Mouse (Mus musculus) cerebellum, adult 11-12 months (tissue): Measurements from ENCODE around the gene Lalba.
"Not testable (repeated sequence)": the region's sequence is repeated elsewhere in the genome, so short reads cannot be mapped to it uniquely, and the experiment has no call there.

Experiments used
- DNase-seq: peaks from one replicate; pipeline ENCODE4 v3.0.0; 2022

Lalba gene

GRCm38 (mm10) chr15:98491332-98491731 lies 8.8 kb upstream of the Lalba start:
- DNase-seq: no peak

- DNase-seq: no peak
These were observed 4.0 kb upstream of the Lalba start for GRCm38 (mm10) chr15:98486433-98487021.

GRCm38 (mm10) chr15:98483907-98484886 lies 1.7 kb upstream of the Lalba start:
- DNase-seq: no peak

GRCm38 (mm10) chr15:98479568-98480102 lies 2.9 kb downstream of the Lalba start:
- DNase-seq: no peak

GRCm38 (mm10) chr15:98476281-98476680 lies 6.2 kb downstream of the Lalba start:
- DNase-seq: no peak

GRCm38 (mm10) chr15:98475382-98475781 lies 7.1 kb downstream of the Lalba start:
- peak; percentile 8 for DNase-seq

- DNase-seq: no peak
These were observed 7.6 kb downstream of the Lalba start for GRCm38 (mm10) chr15:98474958-98475357.

- DNase-seq: no peak
These were observed 11.0 kb downstream of the Lalba start for GRCm38 (mm10) chr15:98471539-98471938.

GRCm38 (mm10) chr15:98469596-98469995 lies 12.9 kb downstream of the Lalba start, which contains the start of gene OR5BS1P:
OR5BS1P (plus strand) TSS chr15:98469896.
- no peak for DNase-seq

- DNase-seq: no peak
These were observed 30.2 kb downstream of the Lalba start, which contains the start of gene Olfr281 for GRCm38 (mm10) chr15:98452288-98452687. Olfr281 (plus strand) TSS chr15:98452588.

GRCm38 (mm10) chr15:98448521-98448920 lies 34.0 kb downstream of the Lalba start:
- DNase-seq: peak; percentile 4

- no peak for DNase-seq
These were observed 38.0 kb downstream of the Lalba start for GRCm38 (mm10) chr15:98444561-98444960.

- DNase-seq: not testable (repeated sequence)
These were observed 51.6 kb downstream of the Lalba start, which contains the start of gene Olfr282 for GRCm38 (mm10) chr15:98430925-98431324. Olfr282 (plus strand) TSS chr15:98431225.
